Mouse (Mus musculus) spleen, postnatal 4 days (tissue): ENCODE measurements at regions not wholly inside any gene's neighbourhood (a gene's known extent, or its start where the extent isn't known, plus 50 kb on each side); places are given as distances from the start of the nearest gene placed in this dataset.
A peak's percentile ranks its signal among the peaks of the same experiment; 100 is the strongest.

Experiments used
- DNase-seq, 2 experiments: peaks; one replicate each; pipeline ENCODE4 v3.0.0; 2022; ENCODE audit warnings: low spot score in 2 of 2

DNA sequence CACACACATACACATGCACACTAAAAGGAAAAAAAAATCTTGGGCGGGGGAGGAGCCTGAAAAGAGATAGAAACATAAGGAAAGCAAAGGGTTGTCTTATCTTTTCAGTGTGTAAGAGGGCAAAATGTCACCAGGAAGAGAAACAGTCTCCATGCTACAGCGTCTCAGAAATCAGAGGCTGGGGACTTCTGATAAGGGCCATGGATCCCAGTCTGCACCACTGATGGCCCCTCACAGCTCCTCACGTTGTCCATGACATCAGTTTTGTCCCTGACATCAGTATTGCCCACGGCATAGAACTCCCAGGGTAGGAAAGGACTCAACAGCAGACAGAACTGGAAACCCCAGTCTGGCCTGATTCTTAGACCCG lies 135.0 kb downstream of the 2410131K14Rik start:
- no peak for DNase-seq

DNA sequence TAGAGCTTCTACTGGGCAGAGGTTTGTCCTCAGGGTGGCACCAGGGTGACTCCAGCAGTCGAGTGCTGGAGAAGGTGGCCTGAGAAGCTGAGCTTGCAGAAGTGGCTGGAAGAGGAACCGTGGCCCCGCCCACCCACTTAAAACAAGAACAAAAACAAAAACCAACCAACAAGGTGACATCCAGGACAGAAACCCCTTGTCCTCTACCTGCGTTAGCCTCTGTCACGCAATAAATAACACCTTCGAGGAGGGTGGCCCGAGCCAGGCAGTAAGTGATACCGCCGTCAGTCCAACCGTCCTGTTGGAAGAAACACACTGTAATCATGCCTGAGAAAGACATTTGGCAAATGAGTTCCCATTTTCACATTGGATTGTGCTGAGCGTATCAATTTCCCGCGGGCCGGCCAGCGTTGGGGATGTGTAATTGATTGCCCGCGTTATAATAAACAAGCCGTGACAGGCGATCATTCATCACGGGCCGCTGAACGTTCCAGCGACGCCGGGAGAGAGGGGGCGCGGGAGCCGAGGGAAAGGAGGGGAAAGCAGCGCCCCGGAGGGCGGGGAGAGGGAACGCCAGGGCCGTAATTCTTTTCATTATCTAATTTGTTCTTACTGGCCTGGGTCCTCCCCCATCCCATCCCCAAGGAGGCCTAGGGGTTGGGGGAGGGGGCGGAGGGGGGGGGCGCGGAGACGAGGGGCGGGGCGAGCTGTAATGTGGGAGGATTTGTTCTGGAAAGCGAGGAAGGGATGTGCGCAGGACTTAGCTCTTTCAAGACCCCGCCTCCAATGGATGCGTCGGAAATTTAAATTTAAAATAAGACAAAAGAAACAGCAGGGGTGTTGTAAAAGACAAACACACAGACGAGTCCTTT lies 135.6 kb downstream of the 2410131K14Rik start:
- peak; percentile 56 to 71 for DNase-seq

DNA sequence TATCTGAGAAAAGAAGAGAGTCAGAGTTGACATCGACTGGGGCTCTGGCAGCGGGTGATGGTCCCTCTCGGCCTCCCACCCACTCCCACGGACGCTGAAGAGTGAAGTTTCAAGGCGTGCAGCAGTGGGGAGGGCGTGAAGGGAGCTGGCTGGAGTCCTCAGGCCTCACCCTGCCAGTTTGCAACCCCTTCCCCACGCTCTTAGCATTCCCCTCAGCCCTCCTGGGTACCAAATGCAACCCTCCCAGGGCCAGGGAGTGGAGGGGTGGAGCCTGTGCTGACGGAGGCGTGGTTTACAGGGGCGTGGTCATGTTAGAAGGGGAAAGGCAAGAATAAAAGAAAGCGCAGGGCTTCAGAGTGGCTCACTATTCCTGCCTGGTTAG lies 136.3 kb downstream of the 2410131K14Rik start:
- DNase-seq: peak; percentile 76 to 82

DNA sequence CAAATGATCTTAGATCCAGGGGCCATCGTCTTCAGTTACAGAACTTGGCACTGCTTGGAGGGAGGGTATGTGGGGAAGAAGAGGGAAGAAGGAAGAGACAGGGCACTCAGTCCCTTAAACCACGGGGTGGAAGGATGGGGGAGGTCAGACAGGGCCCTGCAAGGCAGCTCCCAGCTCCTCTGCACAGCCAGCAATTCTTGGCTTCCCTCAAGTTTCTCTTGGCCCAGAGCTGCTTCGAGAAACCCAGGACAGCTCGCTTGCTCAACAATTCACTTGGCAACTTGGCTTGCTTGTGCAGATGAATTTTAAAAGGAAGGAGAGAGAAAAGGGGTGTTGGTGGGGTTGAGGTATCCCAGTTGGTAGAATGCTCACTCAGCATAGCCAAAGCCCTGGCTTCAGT lies 141.1 kb downstream of the 2410131K14Rik start:
- DNase-seq: no peak

DNA sequence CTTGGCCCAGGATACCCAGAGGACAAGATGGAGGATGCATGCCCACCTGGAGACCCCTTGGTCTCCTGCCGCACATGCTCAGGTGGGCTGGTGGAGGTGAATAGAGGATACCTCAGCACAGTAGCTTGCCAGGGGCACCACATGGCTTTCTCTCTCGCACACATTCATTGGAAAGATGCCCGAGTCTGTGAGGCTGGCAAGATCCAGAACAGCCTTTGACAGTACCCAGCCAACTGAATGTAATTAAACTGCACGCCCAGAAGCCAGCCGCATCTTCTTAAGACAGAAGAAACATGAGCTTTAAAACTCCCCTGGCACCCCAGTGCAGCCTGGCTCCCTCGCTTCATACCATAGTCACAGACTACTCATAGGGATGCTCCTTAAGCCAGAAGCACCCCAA lies 143.4 kb downstream of the 2410131K14Rik start:
- no peak for DNase-seq

DNA sequence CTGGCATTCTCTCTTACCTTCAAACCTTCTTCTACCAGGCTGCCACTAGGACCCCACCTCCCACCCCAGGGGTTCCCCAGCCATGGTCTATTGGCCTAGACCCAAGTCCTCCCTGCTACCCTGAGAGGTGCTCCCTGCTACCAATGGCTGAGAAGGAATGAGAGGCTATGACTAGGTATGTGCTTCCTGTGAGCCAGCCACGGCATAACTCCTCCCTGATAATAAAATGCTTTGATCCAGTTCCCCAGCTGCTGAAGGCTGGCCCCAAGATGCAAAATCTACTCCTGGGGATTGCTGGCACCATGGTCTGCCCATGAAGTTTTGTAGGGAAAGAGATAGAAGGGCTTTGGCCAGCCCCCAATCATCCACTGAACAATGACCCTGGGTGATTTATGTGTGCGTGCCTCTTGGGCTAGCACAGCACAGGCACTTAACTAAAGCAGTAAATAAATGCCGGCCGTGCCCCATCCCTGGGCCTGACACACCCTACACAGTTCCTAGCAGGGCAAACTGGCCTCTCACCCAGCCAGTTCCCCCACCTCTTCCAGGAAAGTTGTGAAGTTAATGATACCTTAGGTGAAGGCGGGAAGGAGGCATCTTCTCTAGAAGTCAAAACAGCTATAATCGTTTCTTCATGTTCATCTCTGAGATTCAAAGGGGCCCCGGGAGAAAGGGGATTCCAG lies 145.8 kb downstream of the 2410131K14Rik start:
- DNase-seq: no peak

DNA sequence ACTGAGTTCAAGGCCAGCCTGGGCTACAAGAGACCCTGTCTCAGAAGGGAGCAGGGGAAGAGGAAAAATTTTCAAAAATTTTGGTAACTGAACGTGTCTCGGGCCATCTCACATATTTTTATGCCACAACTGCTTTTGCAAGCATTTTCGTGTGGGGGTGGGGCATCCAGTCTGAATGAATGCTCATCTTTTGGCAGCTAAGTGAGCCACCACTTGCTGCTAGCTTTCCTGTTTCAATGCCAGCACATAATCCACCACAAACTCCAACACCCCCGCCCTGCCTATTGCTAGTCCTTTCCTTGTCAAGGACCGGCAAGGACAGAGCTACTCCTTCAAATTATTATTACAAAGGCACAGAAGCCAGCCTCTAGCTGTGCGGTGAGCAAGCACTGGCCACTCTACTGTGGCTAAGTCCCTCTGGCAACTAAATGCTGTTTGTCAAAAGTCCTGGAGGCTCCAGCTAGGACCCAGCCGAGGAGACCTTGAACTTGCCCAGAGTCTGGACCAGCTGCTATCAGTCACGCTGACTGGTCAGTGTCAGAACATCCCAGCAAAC lies 148.0 kb downstream of the 2410131K14Rik start:
- DNase-seq: no peak

DNA sequence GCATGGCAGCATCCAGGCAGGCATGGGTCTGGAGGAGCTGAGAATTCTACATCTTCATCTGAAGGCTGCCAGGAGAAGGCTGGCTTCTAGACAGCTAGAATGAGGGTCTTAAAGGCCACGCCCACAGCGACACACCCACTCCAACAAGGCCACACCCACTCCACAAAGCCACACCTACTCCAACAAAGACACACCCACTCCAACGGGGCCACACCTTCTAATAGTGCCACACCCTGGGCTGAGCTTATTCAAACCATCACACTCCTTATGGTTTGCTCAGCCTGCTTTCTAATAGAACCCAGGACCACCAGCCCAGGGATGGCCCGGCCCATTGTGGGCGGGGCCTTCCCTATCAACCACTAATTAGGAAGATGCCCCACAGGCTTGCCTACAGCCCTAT lies 149.0 kb downstream of the 2410131K14Rik start:
- DNase-seq: no peak

DNA sequence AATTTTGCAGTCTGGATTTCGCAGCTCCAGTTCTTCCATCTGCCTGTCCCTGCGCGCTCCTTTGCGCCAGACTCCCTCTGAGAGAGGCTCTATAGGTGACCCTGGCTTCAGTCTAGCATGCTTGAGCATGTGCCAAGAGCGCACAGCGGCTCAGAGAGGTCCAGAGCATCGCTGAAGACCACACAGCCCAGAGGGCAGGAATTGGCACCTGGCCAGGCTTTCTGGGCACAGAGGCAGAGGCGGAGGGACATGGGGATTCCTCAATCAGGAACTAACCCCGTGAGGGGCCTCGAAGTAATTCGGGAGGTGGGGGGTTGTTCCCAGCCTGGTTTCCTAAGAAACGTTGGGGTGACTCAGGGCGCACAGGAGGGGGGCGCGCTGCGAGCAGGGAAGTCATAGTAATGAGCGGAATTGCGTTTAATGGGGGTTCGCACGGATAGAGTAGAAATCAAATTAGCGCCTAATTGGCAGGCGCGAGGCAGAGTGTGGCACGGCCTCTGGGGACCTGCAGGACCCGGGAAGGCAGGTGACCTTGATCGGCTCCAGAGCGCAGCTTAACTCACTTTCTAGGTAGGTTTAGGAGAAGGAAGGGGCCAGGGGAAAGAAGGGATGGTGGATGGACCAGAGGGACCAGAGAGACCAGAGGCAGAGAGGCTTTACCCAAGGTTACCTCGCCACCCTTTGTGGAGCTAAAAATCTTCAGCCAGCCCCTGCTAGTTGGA lies 151.1 kb downstream of the 2410131K14Rik start:
- no peak for DNase-seq

DNA sequence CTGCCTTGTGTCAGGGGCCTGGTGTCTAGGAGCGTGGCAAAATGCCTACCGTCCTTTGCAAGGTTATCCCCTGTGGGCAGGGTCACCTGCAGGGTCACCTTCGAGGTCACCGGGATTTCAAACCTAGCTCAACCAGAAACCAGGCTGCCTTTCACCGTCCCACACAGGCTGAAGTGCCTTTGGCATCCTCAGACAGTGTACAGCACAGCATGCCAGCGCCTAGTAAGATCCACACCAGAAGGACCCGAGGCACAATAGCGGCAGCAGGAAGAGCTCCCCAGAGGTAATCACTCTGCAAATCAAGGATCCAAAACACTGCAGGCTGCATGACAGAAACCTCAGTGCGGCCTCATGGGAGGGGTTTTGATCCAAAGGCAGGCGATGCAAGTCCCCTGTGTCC lies 155.9 kb downstream of the 2410131K14Rik start:
- DNase-seq: no peak

DNA sequence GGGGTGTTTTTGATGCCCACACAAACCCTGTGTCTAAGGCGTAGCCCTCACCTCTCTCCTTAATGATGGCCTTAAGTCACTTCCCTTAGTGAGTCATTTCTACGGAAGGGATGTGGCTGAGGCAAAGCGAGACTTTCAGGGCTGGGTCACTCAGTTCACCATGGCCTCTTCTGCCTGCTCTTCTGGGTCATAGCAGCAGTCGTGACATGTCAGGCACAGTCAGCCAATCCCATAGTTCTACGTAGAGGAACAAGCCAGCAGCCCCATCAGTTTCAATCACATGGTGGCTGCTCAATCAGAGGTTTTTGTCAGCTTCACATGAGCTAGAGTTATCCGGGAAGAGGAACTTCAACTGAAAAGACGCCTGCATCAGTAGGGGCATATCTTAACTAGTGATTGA lies 156.1 kb upstream of the Med13l start:
- DNase-seq: no peak

DNA sequence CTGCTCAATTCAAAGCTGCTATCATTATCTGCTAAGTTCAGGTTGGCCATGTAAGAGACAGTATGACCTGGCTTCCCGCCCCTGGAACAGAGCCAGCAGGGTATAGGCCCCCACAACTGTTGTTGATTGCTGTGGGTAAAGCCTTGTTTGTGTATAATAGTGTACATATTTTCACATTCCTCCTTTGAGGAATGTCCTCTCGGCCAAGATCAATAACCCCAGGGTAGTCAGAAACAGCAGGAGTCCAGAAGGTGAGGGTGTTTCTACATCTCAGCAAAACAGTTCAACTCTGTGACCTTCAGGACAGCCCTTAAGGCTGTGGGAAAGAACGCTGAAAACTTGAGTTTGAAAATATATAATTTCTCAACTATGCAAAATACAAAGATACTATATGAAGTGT lies 155.1 kb upstream of the Med13l start:
- DNase-seq: no peak

DNA sequence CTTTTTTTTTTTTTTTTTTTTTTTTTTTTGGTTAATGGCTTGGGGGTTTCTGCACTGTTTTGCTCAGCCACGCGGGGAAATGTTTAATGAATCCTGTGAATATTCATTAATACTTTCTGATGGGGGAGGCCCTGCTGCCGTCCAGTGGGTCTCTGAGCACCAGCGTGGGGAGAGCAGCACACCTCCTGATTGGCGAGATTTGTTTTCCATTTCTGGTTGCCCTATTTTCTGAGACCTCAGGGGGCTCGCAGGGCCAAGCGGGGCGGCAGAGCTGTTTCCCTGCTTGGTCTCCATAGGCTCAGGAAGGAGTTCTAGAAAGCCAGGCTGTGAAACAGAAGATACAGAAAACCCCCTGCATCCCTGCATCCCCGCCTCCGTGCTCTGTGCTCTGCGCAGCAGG lies 153.0 kb upstream of the Med13l start:
- DNase-seq: no peak

DNA sequence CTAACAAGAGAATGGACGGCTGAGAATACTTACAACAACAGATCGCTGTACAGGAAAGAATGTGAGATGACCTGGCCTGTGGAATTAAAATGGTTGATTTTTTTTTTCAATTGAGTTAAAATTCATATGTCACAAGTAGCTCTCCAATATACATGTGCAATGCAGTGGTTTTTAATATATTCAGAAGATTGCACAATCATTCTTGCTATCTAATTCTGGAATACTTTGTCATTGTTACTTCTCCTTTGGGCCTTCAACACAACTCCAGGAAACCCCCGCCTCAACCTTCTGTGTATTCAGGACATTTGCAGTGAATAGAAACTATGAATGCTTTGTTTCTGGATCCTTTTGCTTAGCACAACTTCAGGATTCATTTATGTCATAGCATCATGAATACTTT lies 152.5 kb upstream of the Med13l start:
- DNase-seq: no peak

DNA sequence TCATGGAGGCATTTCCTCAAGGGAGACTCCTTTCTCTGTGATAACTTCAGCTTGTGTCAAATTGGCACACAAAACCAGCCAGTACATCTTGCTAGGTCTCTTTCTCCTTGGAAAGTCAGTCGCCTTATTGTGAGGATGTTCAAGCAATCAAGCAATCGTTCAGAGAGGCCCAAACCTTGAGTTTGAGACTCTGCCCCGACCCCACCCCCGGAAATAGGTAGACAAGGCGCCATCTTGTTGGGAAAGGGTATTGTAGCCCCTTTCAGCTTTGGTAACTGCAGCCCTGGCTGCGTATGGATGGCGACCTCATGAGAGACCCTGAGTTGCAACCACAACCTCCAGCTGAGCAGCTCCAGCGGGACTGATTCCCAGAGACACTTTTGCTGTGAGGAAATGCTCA lies 151.7 kb upstream of the Med13l start:
- DNase-seq: no peak

DNA sequence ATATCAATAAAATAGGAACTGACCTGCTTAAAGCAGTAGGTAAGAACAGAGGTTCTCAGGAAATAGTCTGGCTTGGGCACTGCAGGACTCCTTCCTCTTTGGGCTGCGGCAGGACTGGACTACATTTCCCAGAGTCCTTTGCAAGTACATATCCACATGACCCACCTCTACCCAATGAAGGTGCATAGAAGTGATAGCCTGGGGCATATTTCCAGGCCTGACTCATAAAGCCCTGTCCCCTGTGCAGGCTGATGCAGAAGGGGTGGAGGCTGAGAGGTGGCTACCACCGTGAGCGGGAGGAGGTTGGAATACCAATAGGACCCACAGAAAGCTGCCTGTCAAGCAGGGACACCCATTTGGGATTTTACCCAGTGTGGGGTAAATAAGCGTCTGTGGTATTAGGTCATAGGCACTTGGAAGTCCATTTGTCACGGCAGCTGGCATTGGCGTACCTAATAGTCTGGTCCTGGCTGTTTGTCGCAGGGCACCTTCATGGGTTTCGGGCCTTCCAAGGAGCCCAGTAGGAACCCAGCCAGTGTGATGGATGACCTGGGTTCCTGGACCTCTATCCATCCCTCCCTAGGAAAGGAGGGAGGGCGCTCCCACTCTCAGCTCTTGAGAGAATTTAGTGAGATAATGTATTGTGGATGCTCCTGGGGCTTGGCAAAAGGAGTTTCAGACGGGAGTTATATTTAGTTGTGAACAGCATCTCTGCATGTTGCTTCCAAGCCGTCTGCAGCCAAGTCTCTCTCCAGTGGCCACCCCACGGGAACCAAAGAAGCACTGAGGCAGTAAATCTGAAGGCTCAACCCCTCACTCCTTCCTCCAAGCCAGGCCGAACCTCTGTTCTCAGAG lies 146.8 kb upstream of the Med13l start:
- peak in 1 of 2 experiments; percentile 46 for DNase-seq

DNA sequence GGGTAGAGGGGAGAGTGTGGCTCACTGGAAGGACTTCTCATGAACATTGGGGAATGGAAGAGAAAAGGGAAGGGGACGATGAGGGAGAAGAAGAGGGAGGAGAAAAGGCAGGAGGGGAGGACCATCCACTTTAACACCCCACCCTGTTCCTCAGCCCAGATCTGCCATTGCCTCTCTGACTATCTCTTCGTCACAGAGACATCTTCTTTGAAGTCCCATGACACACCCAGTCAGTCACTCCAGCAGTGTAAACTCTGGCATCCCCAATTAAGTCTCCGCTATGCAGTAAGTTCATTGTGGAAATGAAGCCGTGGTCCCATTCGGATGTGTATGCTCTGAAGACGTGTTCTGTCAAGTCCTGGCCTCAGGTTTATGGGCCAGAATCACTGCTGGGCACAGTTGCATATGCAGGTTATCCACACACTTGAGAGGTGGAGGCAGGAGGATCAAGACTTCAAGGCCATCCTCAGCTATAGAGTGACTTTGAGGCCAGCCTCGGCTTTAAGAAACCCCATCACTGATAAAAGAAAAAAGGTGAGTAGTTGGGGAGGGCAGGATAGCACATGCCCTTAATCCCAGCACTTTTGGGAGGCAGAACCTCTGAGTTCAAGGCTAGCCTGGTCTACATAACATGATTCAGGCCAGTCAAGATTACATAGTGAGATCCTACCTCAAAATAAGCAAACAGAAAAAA lies 141.0 kb upstream of the Med13l start:
- no peak for DNase-seq

DNA sequence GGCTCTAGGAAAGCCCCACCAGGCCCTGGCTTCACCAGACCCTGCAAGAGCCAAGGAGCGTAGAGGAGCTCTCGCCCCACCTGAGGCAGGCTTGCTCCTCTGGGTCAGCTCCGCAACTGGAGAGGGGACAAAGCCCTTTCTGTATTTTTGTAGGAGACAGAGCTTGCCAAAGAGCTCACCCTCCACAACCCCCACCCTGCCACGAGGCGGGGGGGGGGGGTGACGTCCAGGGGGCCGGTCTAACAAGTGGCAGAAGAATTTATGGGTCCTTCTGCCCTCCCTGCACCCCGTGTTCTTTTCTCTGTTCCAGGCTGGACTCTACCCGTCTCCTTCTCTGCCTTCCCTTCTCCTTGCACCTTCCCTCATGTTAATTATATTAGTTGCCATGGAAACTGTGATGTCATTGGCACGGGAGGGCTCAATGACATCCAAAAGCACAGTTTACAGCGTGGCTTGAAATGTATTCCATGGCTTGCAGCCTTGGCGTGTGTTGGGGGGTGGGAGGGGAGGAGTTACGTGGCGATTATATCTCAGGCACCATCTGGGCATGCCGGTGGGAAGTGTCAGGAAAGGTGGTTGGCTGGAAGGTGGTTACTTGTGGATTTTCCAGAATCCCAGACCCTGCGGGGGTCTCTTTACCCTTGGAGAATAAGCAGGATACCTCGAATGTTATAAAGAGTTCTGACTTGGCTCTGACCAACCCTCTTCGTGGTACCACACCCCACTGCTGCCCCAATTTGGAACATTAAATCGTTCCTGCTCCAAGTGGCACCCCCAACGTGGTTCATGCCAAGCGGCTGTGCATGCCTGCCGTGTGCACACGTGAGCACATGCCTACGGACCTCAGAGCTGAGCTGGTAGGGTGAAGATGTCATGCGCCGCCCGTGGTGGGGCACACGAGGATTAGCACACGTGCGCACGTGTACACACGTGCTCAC lies 138.3 kb upstream of the Med13l start:
- DNase-seq: no peak

DNA sequence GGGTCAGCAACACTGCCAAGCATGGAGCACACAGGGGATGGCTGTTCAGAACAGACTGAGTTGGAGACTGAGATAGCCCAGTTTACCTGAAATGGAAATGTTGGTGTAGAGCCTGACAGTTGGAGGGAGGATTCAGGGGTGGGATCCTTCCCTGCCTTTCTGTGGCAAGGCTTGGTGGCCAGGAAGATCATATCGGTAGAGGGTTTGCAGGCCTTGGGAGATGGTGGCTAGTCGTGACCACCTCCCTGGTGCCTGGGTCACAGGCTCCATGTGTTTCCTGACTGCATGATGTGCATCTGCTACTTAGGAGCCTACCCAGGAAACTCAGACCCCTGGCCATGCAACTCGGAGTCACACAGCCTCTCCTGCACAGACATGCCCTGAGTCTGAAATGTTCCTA lies 136.3 kb upstream of the Med13l start:
- no peak for DNase-seq
